Mouse (Mus musculus) brain, embryonic 14.5 days (tissue): ENCODE measurements around the gene Olfr455.

ENCODE experiments used
- CTCF ChIP-seq: fragments of 200-500 bp; IDR thresholded peaks from 2 replicates; pipeline ENCODE4 v1.5.1; 2012; ENCODE audit warnings: inconsistent platforms, mild to moderate bottlenecking, moderate library complexity, borderline replicate concordance; ENCODE audit not compliant: insufficient read depth, insufficient read length; ENCODE audit errors: extremely low read depth
- POLR2A ChIP-seq: fragments of 200-500 bp; IDR thresholded peaks from 2 replicates; pipeline ENCODE4 v1.6.1; 2012; ENCODE audit warnings: mild to moderate bottlenecking, inconsistent platforms, borderline replicate concordance; ENCODE audit not compliant: poor library complexity, insufficient read depth, insufficient read length, severe bottlenecking; ENCODE audit errors: extremely low read depth

DNA sequence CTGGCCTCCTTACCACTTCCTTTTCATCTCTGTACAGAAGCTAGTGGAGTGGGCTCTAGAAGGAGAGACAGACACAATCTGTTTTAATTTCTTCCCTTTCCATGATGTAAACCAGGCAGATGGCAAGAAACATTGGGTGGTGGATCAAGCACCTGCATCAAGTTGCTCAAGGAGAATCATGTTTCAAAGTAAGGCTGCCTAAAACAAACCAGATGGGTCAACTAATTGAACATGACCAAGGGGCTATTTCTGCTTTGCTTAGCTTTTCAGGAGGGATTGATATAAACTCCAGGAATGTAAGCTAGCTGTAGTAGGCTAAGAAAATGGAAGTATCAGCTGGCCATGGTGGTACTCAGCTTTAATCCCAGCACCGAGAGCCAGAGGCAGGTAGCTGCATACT lies 6.7 kb downstream of the Olfr455 start:
- TF ChIP-seq POLR2A: no peak
- TF ChIP-seq CTCF: no peak
